Mouse (Mus musculus): ENCODE results near the gene Dclk2.

DNA sequence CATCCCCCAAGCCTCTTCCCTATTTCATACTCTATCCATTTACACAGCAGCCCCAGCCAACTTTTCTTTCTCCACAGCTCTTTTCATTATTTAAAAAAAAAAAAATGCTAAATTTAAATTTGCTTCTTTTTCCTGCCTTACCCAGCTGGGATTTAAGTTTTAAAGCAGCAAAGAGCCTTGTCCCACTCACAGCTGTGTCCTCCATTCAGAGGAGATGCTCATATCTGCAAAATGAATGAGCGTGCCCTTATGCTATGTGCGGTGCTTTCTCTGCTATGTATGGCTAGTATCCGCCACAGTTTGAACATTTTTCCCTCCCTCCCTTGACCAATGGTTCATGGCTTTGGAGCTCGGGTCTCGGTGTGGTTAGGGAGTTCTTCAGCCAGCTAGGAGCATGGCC, 35.5 kb downstream of the Dclk2 start:
- TF ChIP-seq CTCF (IDR thresholded peaks at IDR 0.05; ENCODE audit: control insufficient read depth, insufficient read depth, insufficient read length) (no peak), USF1 (IDR thresholded peaks at IDR 0.05; ENCODE audit: low read depth) (no peak), MAX (IDR thresholded peaks at IDR 0.05) (no peak)

All from C2C12 (cell line).